Mouse (Mus musculus) MEL (cell line): ENCODE data around the gene Gm26897.

Source experiments
- CTCF ChIP-seq, 3 experiments: IDR thresholded peaks in 2 of 3; conservative IDR thresholded peaks in 1 of 3; 2 replicates each; pipeline ENCODE4 v1.5.1; 2011 to 2012; ENCODE audit warnings: low read length in 3 of 3, low read depth in 2 of 3, mild to moderate bottlenecking in 2 of 3, improper control_type of control experiment in 1 of 3, inconsistent platforms in 1 of 3, mixed read lengths in 1 of 3, moderate library complexity in 1 of 3; ENCODE audit not compliant: control insufficient read depth in 1 of 3, insufficient read depth in 1 of 3, poor library complexity in 1 of 3, severe bottlenecking in 1 of 3
- EP300 ChIP-seq, 2 experiments: IDR thresholded peaks; 2 replicates each; pipeline ENCODE4 v1.6.1; 2011; ENCODE audit warnings: improper control_type of control experiment in 2 of 2, low read length in 2 of 2, low read depth in 1 of 2, mild to moderate bottlenecking in 1 of 2
- TAL1 ChIP-seq: IDR thresholded peaks from 2 replicates; pipeline ENCODE4 v1.6.1; 2012; ENCODE audit warnings: mild to moderate bottlenecking, inconsistent platforms, low read length, moderate library complexity, mixed read lengths

DNA sequence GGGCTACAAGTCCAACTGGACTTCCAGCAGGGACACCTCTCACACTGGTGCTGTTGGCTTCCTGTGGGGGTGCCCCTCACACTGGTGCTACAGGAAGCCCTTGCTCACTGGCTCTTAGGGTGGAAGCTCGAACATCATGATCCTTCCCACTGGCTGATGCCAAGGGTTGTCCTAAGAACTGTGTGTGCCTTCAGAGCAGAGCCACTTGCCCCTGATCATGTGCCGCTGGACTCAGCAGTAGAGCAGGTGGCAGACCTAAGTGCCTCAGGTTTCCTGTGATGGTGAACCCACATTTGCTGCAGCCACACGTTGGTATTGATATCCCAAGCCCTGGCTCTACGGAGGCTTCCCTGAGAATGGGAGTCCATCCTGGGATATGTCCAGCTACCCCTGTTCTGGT, 33.0 kb downstream of the Gm26897 start:
- no peak for TF ChIP-seq CTCF (IDR thresholded peaks at IDR 0.05 in 2 of 3, conservative IDR thresholded peaks at IDR 0.05 in 1 of 3; ENCODE audit: control insufficient read depth in 1 of 3, insufficient read depth in 1 of 3, low read depth in 2 of 3, low read length in 3 of 3, poor library complexity in 1 of 3, severe bottlenecking in 1 of 3)
- no peak for TF ChIP-seq TAL1
- TF ChIP-seq EP300 (IDR thresholded peaks at IDR 0.05; ENCODE audit: low read depth in 1 of 2, low read length in 2 of 2): no peak
